Mouse (Mus musculus): ENCODE results near the gene Dtl.

Dtl gene

GRCm38 (mm10) chr1:191575458-191576247, at the start of gene Dtl, which contains the start of gene Ints7:
Gene Dtl, minus strand, starts transcription at chr1:191575544.
Gene Ints7, plus strand, starts transcription at chr1:191575636.
- Histone ChIP-seq H3K36me3 (ENCODE audit: control insufficient read depth, insufficient read depth, low read length, poor library complexity, severe bottlenecking) (no peaks in the 10 kb centered on the region), H3K27me3 (ENCODE audit: control insufficient read depth, insufficient read depth, low read length, poor library complexity, severe bottlenecking) (no peaks in the 10 kb centered on the region)
- peak; percentile 100 for DNase-seq (ENCODE audit: low read depth, low spot score)

GRCm38 (mm10) chr1:191625026-191625425, 49.7 kb upstream of the Dtl start:
- H3K27me3 ChIP-seq (ENCODE audit: control insufficient read depth, insufficient read depth, low read length, poor library complexity, severe bottlenecking), result no peaks in the 10 kb centered on the region
- peaks cover 11% of the 10 kb centered on the region for H3K36me3 ChIP-seq (ENCODE audit: control insufficient read depth, insufficient read depth, low read length, poor library complexity, severe bottlenecking)
- DNase-seq (ENCODE audit: low read depth, low spot score), result peak; percentile 8

GRCm38 (mm10) chr1:191624492-191624891, 49.1 kb upstream of the Dtl start:
- H3K36me3 ChIP-seq (ENCODE audit: control insufficient read depth, insufficient read depth, low read length, poor library complexity, severe bottlenecking), result peaks cover 13% of the 10 kb centered on the region
- DNase-seq (ENCODE audit: low read depth, low spot score), result peak; percentile 22
- no peaks in the 10 kb centered on the region for H3K27me3 ChIP-seq (ENCODE audit: control insufficient read depth, insufficient read depth, low read length, poor library complexity, severe bottlenecking)

GRCm38 (mm10) chr1:191622801-191623200, 47.5 kb upstream of the Dtl start:
- Histone ChIP-seq H3K27me3 (ENCODE audit: control insufficient read depth, insufficient read depth, low read length, poor library complexity, severe bottlenecking) (no peaks in the 10 kb centered on the region), H3K36me3 (ENCODE audit: control insufficient read depth, insufficient read depth, low read length, poor library complexity, severe bottlenecking) (peaks cover 20% of the 10 kb centered on the region)
- no peak for DNase-seq (ENCODE audit: low read depth, low spot score)

- Histone ChIP-seq H3K27me3 (ENCODE audit: control insufficient read depth, insufficient read depth, low read length, poor library complexity, severe bottlenecking) (no peaks in the 10 kb centered on the region), H3K36me3 (ENCODE audit: control insufficient read depth, insufficient read depth, low read length, poor library complexity, severe bottlenecking) (peaks cover 27% of the 10 kb centered on the region)
- DNase-seq (ENCODE audit: low read depth, low spot score), result no peak
These were observed 45.8 kb upstream of the Dtl start for GRCm38 (mm10) chr1:191621096-191621495.

GRCm38 (mm10) chr1:191618067-191618766, 42.9 kb upstream of the Dtl start:
- Histone ChIP-seq H3K36me3 (ENCODE audit: control insufficient read depth, insufficient read depth, low read length, poor library complexity, severe bottlenecking) (peaks cover 26% of the 10 kb centered on the region), H3K27me3 (ENCODE audit: control insufficient read depth, insufficient read depth, low read length, poor library complexity, severe bottlenecking) (no peaks in the 10 kb centered on the region)
- DNase-seq (ENCODE audit: low read depth, low spot score), result no peak

- peaks cover 24% of the 10 kb centered on the region for H3K36me3 ChIP-seq (ENCODE audit: control insufficient read depth, insufficient read depth, low read length, poor library complexity, severe bottlenecking)
- H3K27me3 ChIP-seq (ENCODE audit: control insufficient read depth, insufficient read depth, low read length, poor library complexity, severe bottlenecking), result no peaks in the 10 kb centered on the region
- no peak for DNase-seq (ENCODE audit: low read depth, low spot score)
These were observed 42.2 kb upstream of the Dtl start for GRCm38 (mm10) chr1:191617589-191617988.

- H3K27me3 ChIP-seq (ENCODE audit: control insufficient read depth, insufficient read depth, low read length, poor library complexity, severe bottlenecking), result no peaks in the 10 kb centered on the region
- peaks cover 22% of the 10 kb centered on the region for H3K36me3 ChIP-seq (ENCODE audit: control insufficient read depth, insufficient read depth, low read length, poor library complexity, severe bottlenecking)
- no peak for DNase-seq (ENCODE audit: low read depth, low spot score)
These were observed 40.9 kb upstream of the Dtl start for GRCm38 (mm10) chr1:191616245-191616644.

- DNase-seq (ENCODE audit: low read depth, low spot score), result no peak
- H3K27me3 ChIP-seq (ENCODE audit: control insufficient read depth, insufficient read depth, low read length, poor library complexity, severe bottlenecking), result no peaks in the 10 kb centered on the region
These were observed 37.5 kb upstream of the Dtl start for GRCm38 (mm10) chr1:191612877-191613276.

GRCm38 (mm10) chr1:191611686-191612085, 36.3 kb upstream of the Dtl start:
- no peak for DNase-seq (ENCODE audit: low read depth, low spot score)
- Histone ChIP-seq H3K27me3 (ENCODE audit: control insufficient read depth, insufficient read depth, low read length, poor library complexity, severe bottlenecking) (no peaks in the 10 kb centered on the region), H3K36me3 (ENCODE audit: control insufficient read depth, insufficient read depth, low read length, poor library complexity, severe bottlenecking) (peaks cover 10% of the 10 kb centered on the region; the same call in 1 of the 2 replicates)

More at GRCm38 (mm10) chr1:191612877-191613276, 37.5 kb upstream of the Dtl start:
- peaks cover 8% of the 10 kb centered on the region; the same call in 1 of the 2 replicates for H3K36me3 ChIP-seq (ENCODE audit: control insufficient read depth, insufficient read depth, low read length, poor library complexity, severe bottlenecking)

- no peaks in the 10 kb centered on the region for H3K27me3 ChIP-seq (ENCODE audit: control insufficient read depth, insufficient read depth, low read length, poor library complexity, severe bottlenecking)
These were observed 35.0 kb upstream of the Dtl start for GRCm38 (mm10) chr1:191610357-191610756.

GRCm38 (mm10) chr1:191609578-191609977, 34.2 kb upstream of the Dtl start:
- Histone ChIP-seq H3K27me3 (ENCODE audit: control insufficient read depth, insufficient read depth, low read length, poor library complexity, severe bottlenecking) (no peaks in the 10 kb centered on the region), H3K36me3 (ENCODE audit: control insufficient read depth, insufficient read depth, low read length, poor library complexity, severe bottlenecking) (peaks cover 9% of the 10 kb centered on the region)
- peak; percentile 52 for DNase-seq (ENCODE audit: low read depth, low spot score)

More at GRCm38 (mm10) chr1:191610357-191610756, 35.0 kb upstream of the Dtl start:
- no peak for DNase-seq (ENCODE audit: low read depth, low spot score)
- H3K36me3 ChIP-seq (ENCODE audit: control insufficient read depth, insufficient read depth, low read length, poor library complexity, severe bottlenecking), result peaks cover 9% of the 10 kb centered on the region

- H3K36me3 ChIP-seq (ENCODE audit: control insufficient read depth, insufficient read depth, low read length, poor library complexity, severe bottlenecking), result peaks cover 9% of the 10 kb centered on the region
- no peak for DNase-seq (ENCODE audit: low read depth, low spot score)
These were observed 33.7 kb upstream of the Dtl start for GRCm38 (mm10) chr1:191609051-191609450.

GRCm38 (mm10) chr1:191604690-191605089, 29.3 kb upstream of the Dtl start:
- DNase-seq (ENCODE audit: low read depth, low spot score), result no peak
- H3K36me3 ChIP-seq (ENCODE audit: control insufficient read depth, insufficient read depth, low read length, poor library complexity, severe bottlenecking), result peaks cover 11% of the 10 kb centered on the region

More at GRCm38 (mm10) chr1:191609051-191609450, 33.7 kb upstream of the Dtl start:
- no peaks in the 10 kb centered on the region for H3K27me3 ChIP-seq (ENCODE audit: control insufficient read depth, insufficient read depth, low read length, poor library complexity, severe bottlenecking)

GRCm38 (mm10) chr1:191599210-191599609, 23.9 kb upstream of the Dtl start:
- Histone ChIP-seq H3K36me3 (ENCODE audit: control insufficient read depth, insufficient read depth, low read length, poor library complexity, severe bottlenecking) (peaks cover 14% of the 10 kb centered on the region), H3K27me3 (ENCODE audit: control insufficient read depth, insufficient read depth, low read length, poor library complexity, severe bottlenecking) (no peaks in the 10 kb centered on the region)
- peak; percentile 72 for DNase-seq (ENCODE audit: low read depth, low spot score)

More at GRCm38 (mm10) chr1:191604690-191605089, 29.3 kb upstream of the Dtl start:
- no peaks in the 10 kb centered on the region for H3K27me3 ChIP-seq (ENCODE audit: control insufficient read depth, insufficient read depth, low read length, poor library complexity, severe bottlenecking)
